Mouse (Mus musculus) heart, postnatal 0 days (tissue): ENCODE measurements around the gene Tcam1.

Experiments used
- CTCF ChIP-seq: IDR thresholded peaks from 2 replicates; pipeline ENCODE4 v1.5.1; 2016; ENCODE audit warnings: antibody characterized with exemption, control low read depth, low read depth
- EP300 ChIP-seq: IDR thresholded peaks from 2 replicates; pipeline ENCODE4 v1.6.1; 2016; ENCODE audit warnings: antibody characterized with exemption, low read depth

DNA sequence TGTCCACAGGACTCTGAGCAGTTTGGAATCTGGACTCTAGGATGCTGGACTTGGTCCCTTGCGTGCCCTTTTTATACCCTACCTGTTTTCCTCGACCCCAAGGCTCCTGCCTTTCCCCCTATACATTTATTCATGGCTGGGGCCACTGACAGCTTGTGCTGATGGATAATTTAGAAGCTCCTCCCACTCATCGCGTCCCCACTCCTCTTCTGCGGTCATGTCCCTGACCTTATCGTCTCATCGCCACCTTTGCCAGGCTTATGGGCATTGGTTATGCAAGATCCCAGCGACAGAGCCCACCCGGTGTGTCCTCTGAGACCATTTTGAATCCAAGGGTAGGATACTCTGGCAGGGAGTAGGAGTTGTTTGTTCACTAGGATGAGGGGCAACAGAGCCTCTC, 25.3 kb downstream of the Tcam1 start, which contains the start of gene Gh:
- TF ChIP-seq CTCF (no peak), EP300 (no peak)
